Mouse (Mus musculus) hindlimb bud, embryonic 11.5 days (tissue): ENCODE results near the gene Pafah2.

Experiments
- DNase-seq: peaks from one replicate; pipeline ENCODE4 v3.0.0-alpha.2; 2012; ENCODE audit warnings: low read depth, low spot score; ENCODE audit errors: extremely low spot score

The Pafah2 gene

DNA sequence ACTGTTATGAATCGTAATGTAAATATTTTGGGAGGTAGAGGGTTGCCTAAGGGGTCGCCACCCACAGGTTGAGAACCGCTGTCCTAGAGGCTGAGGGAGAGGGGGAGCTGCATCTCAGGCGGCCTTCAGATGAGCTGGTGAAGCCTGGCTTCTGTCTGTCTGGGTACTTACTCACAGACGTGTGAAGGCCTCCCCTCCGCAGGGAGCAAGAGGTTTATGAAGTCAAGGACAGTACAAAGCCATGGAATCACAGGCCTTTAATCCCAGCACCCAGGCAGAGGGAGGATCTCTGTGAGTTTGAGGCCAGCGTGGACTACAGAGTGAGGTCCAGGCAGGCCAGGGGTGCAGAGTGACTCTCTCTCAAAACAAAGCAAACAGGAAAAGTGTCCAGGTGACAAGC lies 21.0 kb downstream of the Pafah2 start:
- DNase-seq: no peak

DNA sequence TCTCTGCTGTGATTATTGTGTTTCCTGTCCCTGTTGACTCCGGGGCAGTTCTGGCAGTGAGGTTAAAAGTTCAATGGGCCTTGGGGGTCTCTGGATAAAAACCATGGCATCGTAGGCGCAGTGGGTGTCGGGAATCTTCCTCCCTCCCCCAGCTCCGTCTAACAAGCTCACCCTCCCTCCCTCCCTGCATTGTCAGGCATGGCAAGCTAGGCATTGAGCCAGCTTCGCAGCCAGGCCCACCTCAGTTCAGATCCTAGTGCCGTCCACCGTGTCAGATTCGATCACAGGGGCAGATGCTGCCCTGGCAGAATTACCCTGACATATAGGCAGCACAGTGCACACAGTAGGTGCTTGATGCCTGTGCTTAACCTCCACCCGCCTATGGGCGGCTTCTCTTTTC lies 25.9 kb downstream of the Pafah2 start:
- DNase-seq: no peak

DNA sequence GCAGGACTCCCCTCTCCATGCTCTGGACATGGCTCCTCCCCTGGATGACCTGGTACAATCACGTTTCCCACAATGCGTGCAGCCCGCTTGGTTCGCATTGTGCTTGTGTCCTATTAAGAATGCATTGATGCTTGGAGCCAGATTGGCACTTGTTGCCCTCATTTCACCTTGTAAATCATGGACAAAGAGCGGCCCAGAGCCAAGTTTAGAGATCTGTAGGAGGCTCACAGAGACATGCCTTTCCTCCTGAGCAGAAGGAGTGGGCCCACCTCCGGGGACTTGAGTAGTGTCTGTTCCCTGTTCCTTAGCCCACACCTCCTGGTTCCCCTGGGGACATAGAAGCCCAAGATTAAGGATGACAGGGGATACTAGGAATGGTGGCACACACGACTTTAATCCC lies 27.8 kb downstream of the Pafah2 start:
- no peak for DNase-seq

DNA sequence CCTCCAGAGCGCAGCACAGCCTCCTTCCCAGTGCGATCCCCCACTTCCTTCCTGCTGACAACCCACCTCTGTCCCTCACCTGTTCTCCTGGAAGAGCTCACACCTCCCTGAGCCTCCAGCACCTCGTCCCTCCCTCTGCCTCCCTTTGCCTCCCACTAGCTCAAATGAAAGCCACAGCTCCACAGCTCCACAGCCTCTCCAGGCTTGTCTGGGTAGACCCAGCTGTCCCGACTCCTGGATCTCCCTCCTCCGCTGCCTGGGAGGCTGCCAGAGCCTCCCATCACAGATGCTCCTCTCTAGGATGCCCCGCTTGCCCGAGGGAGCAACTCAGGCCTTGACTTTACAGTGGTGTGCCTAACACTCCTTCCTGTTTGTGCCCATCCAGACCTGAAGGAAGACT lies 29.0 kb downstream of the Pafah2 start:
- DNase-seq: no peak

DNA sequence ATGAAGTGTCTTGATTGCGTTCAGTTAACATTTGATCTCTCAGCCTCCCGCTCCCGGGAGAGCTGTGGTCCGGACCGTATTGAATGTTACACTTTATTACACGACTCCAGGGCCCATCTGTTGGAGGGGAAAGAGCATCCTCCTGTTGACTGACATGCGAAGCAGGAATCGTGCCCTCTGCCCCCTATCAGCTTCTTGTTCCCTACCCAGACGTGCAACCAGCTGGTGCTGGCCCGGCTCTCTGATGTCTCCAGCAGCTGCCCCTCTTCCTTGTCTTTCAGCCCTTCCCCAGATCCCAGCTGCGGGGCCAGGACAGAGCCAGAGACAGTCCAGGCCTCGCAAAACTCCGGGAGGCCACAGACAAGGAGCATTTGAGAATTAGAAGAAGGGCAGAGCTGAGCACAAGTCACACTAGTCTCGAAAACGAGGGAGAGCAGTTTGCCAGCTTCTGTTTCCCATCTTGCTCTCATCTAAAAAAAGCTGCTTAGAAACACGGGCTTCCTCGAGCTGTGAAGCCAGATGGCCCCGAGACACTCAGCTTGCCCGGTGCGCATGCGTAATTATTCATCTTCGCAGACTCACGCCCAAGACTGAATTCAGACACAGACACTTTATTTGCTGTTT lies 34.4 kb downstream of the Pafah2 start:
- DNase-seq: no peak

DNA sequence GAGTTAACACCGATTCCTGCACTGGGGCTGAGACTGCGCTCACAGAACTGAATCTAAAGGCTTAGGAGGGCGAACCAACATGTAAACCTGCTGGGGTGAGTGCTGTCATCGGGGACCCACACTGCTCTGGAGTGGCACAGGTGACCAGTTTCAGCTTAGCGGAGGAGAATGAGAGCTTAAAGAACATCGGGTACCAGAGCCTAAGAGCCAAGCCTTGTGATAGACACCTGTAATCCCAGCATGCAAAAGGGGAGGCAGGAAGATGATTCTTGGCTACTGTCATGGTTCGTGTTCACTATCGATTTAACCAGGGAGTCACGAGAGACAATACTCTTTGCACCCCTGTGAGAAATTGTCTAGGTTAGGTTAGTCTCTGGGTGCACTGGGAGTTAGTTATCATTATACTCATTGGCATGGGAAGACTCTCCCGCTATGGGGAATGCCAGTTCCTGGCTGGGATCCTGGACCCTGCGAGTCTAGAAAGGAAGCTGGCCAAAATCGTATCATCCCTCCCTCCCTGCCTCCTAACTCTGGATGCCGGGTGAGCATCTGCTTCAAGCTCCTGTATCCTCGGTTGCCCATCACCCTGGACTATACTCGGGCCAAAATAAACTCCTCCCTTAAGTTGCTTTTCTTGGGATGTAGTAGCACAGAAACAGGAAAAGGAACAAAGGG lies 36.7 kb downstream of the Pafah2 start:
- no peak for DNase-seq

DNA sequence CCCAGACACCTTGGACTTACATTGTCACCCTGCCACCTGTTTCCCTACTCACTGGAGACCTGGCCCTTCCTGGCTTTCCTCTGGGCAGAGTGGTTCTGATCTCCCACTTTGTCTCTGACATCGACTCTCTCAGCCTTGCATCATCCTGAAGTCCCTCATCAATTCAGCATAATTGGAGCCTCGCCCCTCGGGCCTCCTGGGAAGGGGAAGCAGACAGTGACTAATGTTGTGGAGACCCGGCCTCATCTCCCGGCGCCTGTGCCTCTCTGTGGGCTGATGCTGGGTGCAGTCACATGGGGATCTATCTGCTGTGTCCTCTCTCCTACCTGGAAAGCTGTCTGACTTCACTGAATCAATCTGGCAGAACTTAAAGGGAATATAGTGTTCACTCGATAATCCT lies 40.1 kb downstream of the Pafah2 start:
- DNase-seq: no peak

DNA sequence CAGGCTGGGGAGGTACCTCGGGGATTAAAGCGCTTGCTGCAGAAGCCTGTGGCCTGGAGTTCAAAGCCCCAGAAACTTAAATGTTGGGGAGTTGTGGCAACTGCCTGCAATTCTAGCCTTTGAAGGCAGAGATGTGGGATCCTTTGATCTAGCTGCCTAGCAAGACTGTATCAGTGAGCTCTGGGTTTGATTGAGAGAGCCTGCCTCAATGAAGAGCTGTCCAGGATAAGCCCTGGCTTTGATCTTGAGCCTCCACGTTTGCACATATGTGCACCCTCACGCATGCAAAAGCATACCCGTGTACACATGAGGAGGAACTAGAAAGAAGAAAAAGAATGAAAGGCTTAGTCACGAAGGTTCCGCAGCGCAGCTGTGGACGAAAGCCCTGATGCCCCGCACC lies 40.5 kb downstream of the Pafah2 start:
- DNase-seq: no peak

DNA sequence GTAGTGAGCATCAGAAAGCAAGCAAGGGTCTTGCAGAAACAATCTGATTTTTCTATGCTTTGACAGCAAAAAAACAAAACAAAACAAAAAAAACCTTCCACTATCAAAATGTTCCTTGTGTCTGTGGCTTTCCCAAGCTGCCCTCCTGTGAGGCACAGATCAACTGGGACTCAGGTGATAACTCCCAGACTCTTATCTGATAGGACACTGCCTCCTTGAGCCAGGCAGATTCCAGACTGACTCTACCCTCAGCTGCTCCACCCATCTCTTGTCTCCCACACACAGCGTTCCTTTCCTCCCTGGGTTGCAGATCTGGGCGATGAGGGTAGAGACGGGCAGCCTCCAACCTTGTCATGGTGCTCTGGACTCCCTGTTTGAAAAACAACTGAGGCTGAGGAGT lies 43.0 kb downstream of the Pafah2 start:
- DNase-seq: no peak

DNA sequence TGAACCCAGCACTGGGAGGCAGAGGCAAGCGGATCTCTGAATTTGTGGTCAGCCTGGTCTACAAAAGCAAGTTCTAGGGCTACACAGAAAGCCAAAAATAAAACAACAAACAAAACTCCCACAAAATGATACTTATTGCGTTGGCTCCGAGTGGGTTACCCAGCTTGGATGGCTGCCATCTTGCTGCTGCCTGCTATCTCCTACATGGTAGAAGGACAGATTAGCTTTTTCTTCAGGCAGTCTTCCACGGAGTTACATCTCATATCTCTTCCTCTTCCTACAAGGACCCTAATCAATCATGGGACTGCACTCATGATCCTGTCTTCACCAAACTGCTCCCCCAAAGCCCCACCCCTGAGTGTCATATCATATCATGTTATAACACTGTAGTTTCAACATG lies 43.8 kb downstream of the Pafah2 start:
- DNase-seq: no peak

DNA sequence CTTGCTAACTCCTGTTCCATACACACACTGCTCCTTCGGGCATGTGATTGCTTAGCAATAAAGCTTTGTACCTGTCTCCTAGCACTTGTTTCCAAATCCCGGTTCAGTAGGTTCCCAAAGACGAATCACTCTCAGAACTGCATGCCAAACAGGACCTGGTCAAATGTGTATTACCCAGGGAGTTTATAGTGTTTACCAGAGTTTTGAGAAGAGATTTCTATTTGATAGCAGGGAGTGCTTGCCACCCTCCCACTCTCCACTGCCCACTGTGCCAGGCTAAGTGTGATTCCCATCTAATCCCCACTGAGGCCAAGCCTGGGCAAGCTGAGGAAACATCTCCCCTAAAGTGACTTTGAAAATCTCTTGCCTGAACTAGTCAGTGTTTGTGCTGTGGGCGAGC lies 46.1 kb downstream of the Pafah2 start:
- DNase-seq: no peak

DNA sequence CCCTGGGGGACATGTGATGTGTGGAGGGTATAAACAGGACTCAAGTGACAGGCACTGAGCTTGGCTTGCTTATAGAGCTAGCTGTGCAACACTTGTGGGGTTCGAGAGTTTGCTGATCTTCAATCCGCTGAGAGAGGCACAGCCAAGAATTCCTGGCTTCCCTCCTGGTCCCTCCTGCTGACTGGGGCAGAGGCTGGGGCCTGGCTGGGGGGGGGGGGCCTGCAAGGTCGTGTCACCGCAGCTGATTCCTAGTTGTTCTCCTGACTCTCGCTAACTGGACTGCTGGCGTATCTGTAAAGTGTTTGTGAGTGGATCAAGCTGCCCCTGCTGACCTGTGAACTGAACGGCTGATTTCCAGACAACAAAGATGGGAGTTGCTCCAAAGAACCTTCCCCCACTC lies 47.5 kb downstream of the Pafah2 start:
- DNase-seq: no peak

DNA sequence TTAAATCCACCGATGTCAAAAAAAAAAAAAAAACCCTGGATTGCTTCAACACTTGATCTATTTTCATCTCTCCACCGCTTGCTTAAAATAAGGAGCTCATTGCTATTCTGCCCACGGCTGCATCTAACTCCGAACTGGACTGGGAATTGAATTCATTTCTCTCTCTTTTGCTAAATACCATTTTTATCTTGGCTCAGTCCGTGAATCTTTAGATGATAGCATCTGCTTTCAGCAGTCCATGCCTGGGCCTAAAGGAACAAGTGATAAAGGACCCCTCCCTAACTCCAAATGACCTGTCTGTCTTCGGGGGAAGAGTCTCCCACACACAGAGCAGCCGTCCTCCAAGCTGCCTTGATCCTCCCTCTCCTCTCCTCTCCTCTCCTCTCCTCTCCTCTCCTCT lies 48.8 kb downstream of the Pafah2 start:
- no peak for DNase-seq

DNA sequence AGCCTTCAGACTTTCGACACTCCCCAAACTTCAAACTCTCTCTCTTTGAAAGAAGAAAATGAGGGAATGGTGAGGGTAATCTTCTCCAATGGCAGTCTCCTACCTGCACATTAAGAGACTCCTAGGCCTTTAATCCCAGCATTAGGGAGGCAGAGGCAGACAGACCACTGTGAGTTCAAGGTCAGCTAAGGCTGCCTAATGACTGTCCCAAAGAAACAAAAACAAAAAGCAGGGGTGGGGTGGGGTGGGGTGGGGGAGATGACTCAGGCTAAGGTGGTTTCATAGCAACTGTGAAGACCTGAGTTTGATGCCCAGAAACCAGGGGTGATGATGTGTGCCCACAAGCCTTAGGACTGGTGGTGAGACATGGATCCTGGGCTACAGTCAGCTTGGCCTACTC lies 49.4 kb downstream of the Pafah2 start:
- no peak for DNase-seq

DNA sequence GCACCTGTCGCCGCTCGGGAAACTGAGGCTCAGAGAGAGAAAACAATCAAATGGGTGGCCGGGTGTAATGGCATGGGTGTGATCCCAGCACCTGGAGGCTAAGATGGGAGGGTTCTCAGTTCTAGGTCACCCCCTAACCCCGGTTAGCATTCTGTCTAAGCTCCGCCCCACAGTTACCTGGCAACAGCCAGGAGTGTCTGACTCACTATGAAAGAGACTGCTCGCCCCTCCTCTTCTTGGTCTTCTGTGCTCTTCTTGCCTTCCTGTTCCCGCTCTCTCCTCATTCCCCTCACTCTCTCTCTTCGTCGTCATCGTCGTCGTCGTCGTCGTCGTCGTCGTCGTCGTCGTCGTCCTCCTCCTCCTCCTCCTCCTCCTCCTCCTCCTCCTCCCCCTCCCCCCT lies 51.8 kb downstream of the Pafah2 start:
- no peak for DNase-seq

DNA sequence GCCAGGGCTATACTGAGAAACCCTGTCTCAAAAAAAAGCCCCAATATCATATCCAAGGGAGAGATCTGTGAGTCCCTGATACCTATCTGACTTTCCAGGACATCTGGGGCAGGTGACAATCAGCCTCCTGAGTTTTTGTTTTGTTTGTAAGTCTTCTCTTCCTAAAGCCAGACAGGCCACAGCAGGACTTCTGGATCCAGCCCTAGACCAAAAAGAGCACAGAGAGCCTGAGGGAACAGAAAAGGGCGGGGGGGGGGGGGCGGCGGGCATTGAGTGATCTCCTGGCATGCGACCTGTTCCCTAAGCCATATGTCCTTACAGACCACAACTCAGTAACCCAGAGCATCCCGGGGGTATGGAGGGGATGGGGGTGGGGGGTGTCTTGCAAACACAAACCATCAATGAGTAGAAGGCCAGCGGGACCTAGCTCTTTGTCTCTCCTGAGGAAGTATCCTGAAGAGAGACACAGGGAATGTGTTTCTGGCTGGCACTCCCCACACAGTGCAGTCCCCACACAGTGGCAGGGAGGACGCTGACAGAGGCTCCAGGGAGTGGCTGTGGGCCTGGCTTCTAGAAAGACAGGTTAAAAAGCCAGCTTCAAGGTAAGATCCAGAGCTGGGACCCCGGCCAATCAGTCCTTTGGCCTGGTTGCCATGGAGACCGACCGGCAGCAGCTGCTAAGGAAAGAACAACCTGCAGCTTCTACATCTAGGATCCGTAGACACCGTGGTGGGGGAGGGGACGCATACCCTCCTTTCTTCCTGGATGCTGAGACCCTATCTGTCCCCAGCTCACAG lies 53.7 kb downstream of the Pafah2 start:
- no peak for DNase-seq

DNA sequence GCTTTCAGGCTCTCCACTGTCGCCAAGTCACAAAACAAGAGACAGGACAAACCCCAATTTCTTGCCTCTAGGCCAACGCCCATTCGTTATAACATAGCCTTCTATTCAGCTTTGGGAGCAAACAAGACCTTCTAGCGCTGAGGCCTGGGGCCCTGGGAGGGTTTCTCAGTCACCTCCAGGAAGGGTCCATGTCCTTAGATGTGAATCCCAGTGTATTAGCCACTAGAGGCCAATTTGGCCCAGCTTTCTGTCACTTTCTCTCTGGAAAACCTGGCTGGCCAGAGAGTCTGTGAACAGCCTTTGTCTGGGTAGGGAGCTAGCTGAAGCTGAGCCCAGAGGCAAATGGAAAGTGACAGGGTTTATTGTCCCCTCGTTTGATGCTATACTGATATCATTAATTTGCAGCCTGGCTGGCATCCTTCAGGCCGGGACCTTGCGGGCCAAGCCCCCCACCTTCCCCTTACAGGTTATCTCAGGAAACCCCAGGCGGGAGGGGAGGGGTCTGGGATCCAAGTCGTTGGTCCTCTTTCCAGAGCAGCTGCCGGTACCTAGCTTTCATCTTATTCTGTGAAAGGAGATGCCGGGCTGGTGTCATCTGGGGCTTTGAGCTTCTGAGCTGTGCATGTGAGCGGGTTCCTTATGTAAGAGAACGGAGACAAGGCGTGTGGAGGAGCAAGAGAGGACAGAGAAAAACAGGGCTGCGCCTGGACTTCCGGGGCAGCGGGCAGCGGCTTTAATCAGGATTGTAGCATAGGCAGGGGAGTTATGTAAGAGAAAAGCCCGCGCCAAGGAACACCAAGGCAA lies 54.5 kb downstream of the Pafah2 start:
- DNase-seq: no peak

DNA sequence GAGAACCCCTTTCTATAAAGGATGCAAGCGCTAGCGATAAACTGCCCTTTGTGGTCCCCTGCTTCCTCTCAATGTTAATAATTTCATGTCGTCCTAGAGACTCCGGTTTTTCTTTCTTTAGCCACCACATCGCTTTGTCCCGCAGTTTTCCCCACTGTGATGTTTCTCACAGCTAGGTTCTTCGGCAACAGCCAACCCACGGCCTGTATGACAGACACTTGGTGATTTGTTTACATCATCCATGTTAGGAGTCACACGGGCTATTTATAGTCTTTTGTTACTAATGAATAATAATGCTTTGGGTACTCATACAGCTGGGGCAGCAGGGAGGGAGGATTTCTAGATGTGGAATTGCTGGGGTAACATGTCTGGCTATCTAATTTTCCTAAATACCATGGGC lies 55.4 kb downstream of the Pafah2 start:
- no peak for DNase-seq

DNA sequence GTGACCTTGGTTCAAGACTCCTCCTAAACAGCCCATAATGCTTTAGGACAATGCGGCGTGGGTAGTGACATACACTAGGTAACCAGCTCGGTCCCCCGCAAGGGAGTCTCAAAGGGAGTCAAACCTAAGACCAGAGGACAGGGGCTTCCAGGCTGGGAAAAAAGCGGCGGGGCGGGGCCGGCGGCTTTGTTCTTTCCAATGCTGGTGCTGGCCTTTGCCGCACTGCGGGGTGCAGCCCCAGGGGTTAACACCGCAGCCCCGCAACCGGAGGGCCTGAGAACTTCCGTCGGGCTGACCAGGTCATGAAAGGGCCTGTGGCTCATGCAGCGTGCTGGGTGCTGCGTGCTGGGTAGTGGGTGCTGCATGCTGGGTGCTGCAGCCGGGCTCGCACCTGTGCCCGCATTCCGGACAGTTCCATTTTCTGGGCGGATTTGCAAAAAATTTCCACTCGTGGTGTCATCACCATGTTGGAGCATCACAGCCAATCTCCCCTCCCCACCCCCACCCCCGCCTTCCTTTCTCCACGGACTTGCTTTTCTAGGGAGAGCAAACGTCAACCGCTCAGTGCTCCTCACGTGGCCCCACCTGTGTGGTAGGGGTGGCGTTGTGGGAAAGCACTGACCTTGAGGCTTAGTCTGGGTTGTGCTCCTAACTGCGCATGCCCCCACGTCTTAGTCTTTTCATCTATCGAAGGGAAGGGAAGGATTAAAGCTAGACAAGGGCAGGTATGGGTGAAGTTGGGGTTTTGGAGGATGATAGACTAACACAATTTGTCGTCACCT lies 57.7 kb downstream of the Pafah2 start:
- DNase-seq: no peak

DNA sequence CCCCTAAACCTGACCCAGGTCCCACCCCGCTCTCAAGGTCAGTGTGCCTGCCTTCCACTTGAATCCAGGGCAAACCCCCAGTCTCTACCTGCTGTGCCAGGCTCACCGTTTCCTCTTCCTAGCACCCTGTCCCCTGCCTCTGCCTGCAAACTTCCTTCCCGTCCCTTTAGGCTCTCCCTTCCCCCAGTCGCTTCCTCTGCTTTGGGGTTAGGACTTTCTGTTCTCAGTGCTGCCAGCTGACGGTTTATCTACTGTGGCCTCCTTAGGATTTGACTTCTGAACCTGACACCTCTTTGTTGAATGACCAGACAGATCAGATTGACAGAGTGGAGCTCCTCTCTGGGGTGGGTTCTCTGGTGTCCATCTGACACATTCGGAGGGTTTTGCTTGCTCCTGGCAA lies 59.2 kb downstream of the Pafah2 start:
- no peak for DNase-seq
